Mouse (Mus musculus): Measurements from ENCODE around the gene Plet1. TPM values are rescaled to one million over a fixed set of nuclear protein-coding genes. Genes with fewer than 3 reads are reported as not detected.

Plet1 gene
- total RNA-seq, 2 experiments from 2014 or later: 0.29 TPM; not detected in 1

GRCm38 (mm10) chr9:50495405-50496150, 1.3 kb downstream of the Plet1 start:
- DNase-seq (ENCODE audit: low spot score in 2 of 2): no peak

GRCm38 (mm10) chr9:50496151-50496505, 1.8 kb downstream of the Plet1 start:
- no peak for DNase-seq (ENCODE audit: low spot score in 2 of 2)

- DNase-seq (ENCODE audit: low spot score in 2 of 2): no peak
Observed at GRCm38 (mm10) chr9:50496546-50496945, 2.2 kb downstream of the Plet1 start.

GRCm38 (mm10) chr9:50497076-50497475, 2.8 kb downstream of the Plet1 start:
- no peak for DNase-seq (ENCODE audit: low spot score in 2 of 2)

GRCm38 (mm10) chr9:50497536-50497935, 3.2 kb downstream of the Plet1 start:
- no peak for DNase-seq (ENCODE audit: low spot score in 2 of 2)

- DNase-seq (ENCODE audit: low spot score in 2 of 2): no peak
Observed at GRCm38 (mm10) chr9:50498815-50499214, 4.5 kb downstream of the Plet1 start.

GRCm38 (mm10) chr9:50499781-50500180, 5.5 kb downstream of the Plet1 start:
- DNase-seq (ENCODE audit: low spot score in 2 of 2): no peak

- DNase-seq (ENCODE audit: low spot score in 2 of 2): no peak
Observed at GRCm38 (mm10) chr9:50500467-50500973, 6.2 kb downstream of the Plet1 start.

GRCm38 (mm10) chr9:50500974-50501501, 6.7 kb downstream of the Plet1 start:
- DNase-seq (ENCODE audit: low spot score in 2 of 2): no peak

GRCm38 (mm10) chr9:50502949-50503348, 8.6 kb downstream of the Plet1 start:
- DNase-seq (ENCODE audit: low spot score in 2 of 2): no peak

GRCm38 (mm10) chr9:50505405-50505804, 11.1 kb downstream of the Plet1 start:
- DNase-seq (ENCODE audit: low spot score in 2 of 2): no peak

GRCm38 (mm10) chr9:50507570-50507969, 13.2 kb downstream of the Plet1 start:
- DNase-seq (ENCODE audit: low spot score in 2 of 2): no peak

- no peak for DNase-seq (ENCODE audit: low spot score in 2 of 2)
Observed at GRCm38 (mm10) chr9:50515462-50515861, 21.1 kb downstream of the Plet1 start.

- DNase-seq (ENCODE audit: low spot score in 2 of 2): no peak
Observed at GRCm38 (mm10) chr9:50518781-50519180, 24.5 kb downstream of the Plet1 start.

GRCm38 (mm10) chr9:50520748-50521147, 26.4 kb downstream of the Plet1 start:
- DNase-seq (ENCODE audit: low spot score in 2 of 2): no peak

GRCm38 (mm10) chr9:50521562-50521961, 27.2 kb downstream of the Plet1 start:
- no peak for DNase-seq (ENCODE audit: low spot score in 2 of 2)

- DNase-seq (ENCODE audit: low spot score in 2 of 2): no peak
Observed at GRCm38 (mm10) chr9:50522574-50522973, 28.2 kb downstream of the Plet1 start.

- no peak for DNase-seq (ENCODE audit: low spot score in 2 of 2)
Observed at GRCm38 (mm10) chr9:50524936-50525335, 30.6 kb downstream of the Plet1 start.

GRCm38 (mm10) chr9:50525585-50525984, 31.3 kb downstream of the Plet1 start:
- no peak for DNase-seq (ENCODE audit: low spot score in 2 of 2)

GRCm38 (mm10) chr9:50527860-50528259, 33.5 kb downstream of the Plet1 start:
- no peak for DNase-seq (ENCODE audit: low spot score in 2 of 2)

GRCm38 (mm10) chr9:50528293-50528892, 34.1 kb downstream of the Plet1 start, which contains the start of gene Pts:
Pts (minus strand) TSS chr9:50528724.
- DNase-seq (ENCODE audit: low spot score in 2 of 2): peak; percentile 96 to 98

GRCm38 (mm10) chr9:50530890-50531289, 36.6 kb downstream of the Plet1 start:
- DNase-seq (ENCODE audit: low spot score in 2 of 2): peak in 1 of 2 experiments; percentile 14
